Mouse (Mus musculus) embryonic facial prominence, embryonic 10.5 days (tissue): Measurements from ENCODE around the gene Thegl. TPM values are rescaled to one million over a fixed set of nuclear protein-coding genes. Genes with fewer than 3 reads are reported as not detected.

ENCODE experiments used
- DNase-seq: peaks from one replicate; pipeline ENCODE4 v3.0.0-alpha.2; 2017; ENCODE audit warnings: low spot score
- H3K27ac ChIP-seq: fragments of 300-500 bp; sonication (generic); replicated peaks from 2 replicates; pipeline ENCODE4 v1.5.1; 2016; ENCODE audit warnings: mild to moderate bottlenecking
- H3K27me3 ChIP-seq: fragments of 300-500 bp; sonication (generic); replicated peaks from 2 replicates; pipeline ENCODE4 v1.6.1; 2016; ENCODE audit warnings: low read depth, mild to moderate bottlenecking; ENCODE audit not compliant: poor library complexity, severe bottlenecking
- H3K36me3 ChIP-seq: fragments of 300-500 bp; sonication (generic); replicated peaks from 2 replicates; pipeline ENCODE4 v1.6.1; 2016; ENCODE audit warnings: mild to moderate bottlenecking, moderate library complexity
- H3K4me1 ChIP-seq: fragments of 300-500 bp; sonication (generic); 2 replicates; pipeline ENCODE4 v1.6.1; 2016
- H3K4me3 ChIP-seq: fragments of 300-500 bp; sonication (generic); 2 replicates; pipeline ENCODE4 v1.5.1; 2016; ENCODE audit warnings: mild to moderate bottlenecking, moderate library complexity
- H3K9me3 ChIP-seq: fragments of 300-500 bp; sonication (generic); 2 replicates; pipeline ENCODE4 v1.6.1; 2016; ENCODE audit warnings: mild to moderate bottlenecking
- WGBS: fragments of 180-500 bp; shearing (Covaris S2); methylation state at CpG from one replicate; pipeline ENCODE4 v1.1.7; 2016; 5-methylcytosine and 5-hydroxymethylcytosine counted together
- polyA plus RNA-seq: library from polyadenylated mRNA; unstranded; fragments of >200 nt; fragmentation: Nextera tagmentation; extraction: Ambion mirVana; gene quantifications from 2 replicates; pipeline ENCODE4 v1.2.1, GENCODE M21; 2016

Thegl gene
- polyA plus RNA-seq, 1 experiment from 2014 or later = not detected

- Histone ChIP-seq H3K9me3 (no peaks in the 10 kb centered on the region), H3K27me3 (peaks cover 15% of the 10 kb centered on the region; the same call in 1 of the 2 replicates), H3K4me3 (no peak overlapping the region), H3K4me1 (peaks cover 9% of the 10 kb centered on the region), H3K27ac (no peak overlapping the region), H3K36me3 (no peaks in the 10 kb centered on the region)
- DNase-seq = peak; percentile 77
- 35% methylated on average over 17 of the region's 17 CpGs for WGBS
These were observed 45.7 kb downstream of the Thegl start for GRCm38 (mm10) chr5:77061372-77062038.

- Histone ChIP-seq H3K27me3 (0 out of 2 replicates have a peak, but pooled peaks cover 5% of the 10 kb centered on the region), H3K36me3 (no peaks in the 10 kb centered on the region), H3K4me1 (0 out of 2 replicates have a peak, but pooled peaks cover 2% of the 10 kb centered on the region), H3K4me3 (no peak overlapping the region), H3K9me3 (no peaks in the 10 kb centered on the region), H3K27ac (no peak overlapping the region)
- 81% methylated on average over 8 of the region's 8 CpGs for WGBS
- DNase-seq = no peak
These were observed 51.5 kb downstream of the Thegl start for GRCm38 (mm10) chr5:77067321-77067720.

DNA sequence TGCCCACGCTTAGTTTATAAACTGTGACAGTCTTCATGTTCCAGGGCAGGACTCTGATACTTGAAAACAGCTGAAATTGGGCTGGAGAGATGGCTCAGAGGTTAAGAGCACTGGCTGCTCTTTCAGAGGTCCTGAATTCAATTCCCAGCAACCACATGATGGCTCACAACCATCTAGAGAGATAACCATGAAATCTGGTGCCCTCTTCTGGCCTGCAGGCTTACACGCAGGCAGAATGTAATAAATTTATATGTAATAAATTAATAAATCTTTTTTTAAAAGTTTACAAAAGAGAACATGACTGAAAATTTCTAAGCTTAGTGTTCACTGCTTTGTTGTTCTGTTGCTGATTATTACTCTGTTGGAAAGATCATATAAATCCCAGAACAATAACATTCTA, 55.2 kb downstream of the Thegl start:
- no peaks in the 10 kb centered on the region for H3K36me3 ChIP-seq
- WGBS = 84% methylated on average over 2 of the region's 2 CpGs
- H3K4me3 ChIP-seq = no peak overlapping the region
- 0 out of 2 replicates have a peak, but pooled peaks cover 5% of the 10 kb centered on the region for H3K27me3 ChIP-seq
- H3K4me1 ChIP-seq = no peaks in the 10 kb centered on the region
- H3K9me3 ChIP-seq = no peaks in the 10 kb centered on the region
- H3K27ac ChIP-seq = no peak overlapping the region
- no peak for DNase-seq

- Histone ChIP-seq H3K36me3 (no peaks in the 10 kb centered on the region), H3K27me3 (0 out of 2 replicates have a peak, but pooled peaks cover 5% of the 10 kb centered on the region), H3K27ac (no peak overlapping the region), H3K4me3 (no peak overlapping the region), H3K9me3 (no peaks in the 10 kb centered on the region), H3K4me1 (no peaks in the 10 kb centered on the region)
- 82% methylated on average over 3 of the region's 3 CpGs for WGBS
- DNase-seq = no peak
These were observed 55.8 kb downstream of the Thegl start for GRCm38 (mm10) chr5:77071626-77072025.

DNA sequence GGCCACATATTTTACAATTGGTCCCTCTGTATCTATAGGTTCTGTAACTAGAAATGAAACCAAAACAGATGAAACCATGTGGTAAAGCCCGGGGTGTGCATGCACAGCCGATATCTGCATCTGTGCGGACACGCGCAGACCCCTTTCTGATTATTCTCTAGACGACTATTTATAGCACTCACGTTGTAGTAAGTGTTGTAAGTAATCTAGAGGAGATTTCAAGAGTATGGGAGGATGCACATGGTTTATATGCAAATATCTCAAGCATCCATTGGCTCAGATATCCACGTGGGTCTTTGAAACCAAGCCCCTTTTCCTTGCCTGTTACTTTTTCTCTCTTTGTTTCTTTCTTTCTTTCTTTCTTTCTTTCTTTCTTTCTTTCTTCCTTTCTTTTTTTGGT, 58.0 kb downstream of the Thegl start:
- Histone ChIP-seq H3K27ac (no peak overlapping the region), H3K36me3 (no peaks in the 10 kb centered on the region), H3K27me3 (no peaks in the 10 kb centered on the region), H3K4me3 (no peak overlapping the region), H3K4me1 (no peaks in the 10 kb centered on the region), H3K9me3 (no peaks in the 10 kb centered on the region; the same call in 1 of the 2 replicates)
- 92% methylated on average over 8 of the region's 8 CpGs for WGBS
- DNase-seq = no peak

GRCm38 (mm10) chr5:77074914-77075313, 59.1 kb downstream of the Thegl start:
- Histone ChIP-seq H3K36me3 (no peaks in the 10 kb centered on the region), H3K27ac (no peak overlapping the region), H3K4me3 (no peak overlapping the region), H3K9me3 (no peaks in the 10 kb centered on the region; the same call in 1 of the 2 replicates), H3K27me3 (no peaks in the 10 kb centered on the region), H3K4me1 (no peaks in the 10 kb centered on the region)
- DNase-seq = no peak
- WGBS = 88% methylated on average over 2 of the region's 2 CpGs

DNA sequence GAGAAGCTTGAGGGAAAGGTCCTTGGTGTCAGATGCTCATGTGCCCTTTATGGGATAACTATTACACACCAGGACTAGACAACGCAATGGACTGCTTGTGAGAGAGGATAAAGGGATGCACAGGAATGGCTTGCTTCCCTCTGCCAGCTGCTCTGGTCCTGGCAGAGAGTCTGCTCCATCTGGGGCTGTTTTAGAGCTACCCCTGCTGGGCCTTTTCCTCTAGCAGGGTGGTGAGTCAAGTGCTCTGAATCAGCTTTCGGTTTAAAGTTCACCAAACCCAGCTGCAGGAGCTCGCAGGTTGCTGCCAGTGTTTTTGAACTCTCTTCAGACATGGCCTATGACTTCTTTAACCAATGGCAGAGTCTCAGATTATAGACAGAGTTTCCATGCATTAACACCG, 60.1 kb downstream of the Thegl start:
- no peak for DNase-seq
- Histone ChIP-seq H3K27ac (no peak overlapping the region), H3K9me3 (no peaks in the 10 kb centered on the region; the same call in 1 of the 2 replicates), H3K4me3 (no peak overlapping the region), H3K27me3 (no peaks in the 10 kb centered on the region), H3K4me1 (no peaks in the 10 kb centered on the region), H3K36me3 (no peaks in the 10 kb centered on the region)
- 86% methylated on average over 4 of the region's 4 CpGs for WGBS

- no peak overlapping the region for H3K27ac ChIP-seq
- H3K9me3 ChIP-seq = no peaks in the 10 kb centered on the region; the same call in 1 of the 2 replicates
- H3K27me3 ChIP-seq = no peaks in the 10 kb centered on the region
- no peak for DNase-seq
- 95% methylated on average over 4 of the region's 4 CpGs for WGBS
- H3K36me3 ChIP-seq = no peaks in the 10 kb centered on the region
- H3K4me3 ChIP-seq = no peak overlapping the region
- no peaks in the 10 kb centered on the region for H3K4me1 ChIP-seq
These were observed 64.9 kb downstream of the Thegl start for GRCm38 (mm10) chr5:77080761-77081160.

- H3K27me3 ChIP-seq = no peaks in the 10 kb centered on the region
- H3K9me3 ChIP-seq = no peaks in the 10 kb centered on the region; the same call in 1 of the 2 replicates
- DNase-seq = no peak
- H3K36me3 ChIP-seq = no peaks in the 10 kb centered on the region
- WGBS = 83% methylated on average over 7 of the region's 7 CpGs
- no peak overlapping the region for H3K4me3 ChIP-seq
- H3K4me1 ChIP-seq = no peaks in the 10 kb centered on the region
- H3K27ac ChIP-seq = no peak overlapping the region
These were observed 66.9 kb downstream of the Thegl start for GRCm38 (mm10) chr5:77082735-77083134.

GRCm38 (mm10) chr5:77084418-77084817, 68.6 kb downstream of the Thegl start:
- Histone ChIP-seq H3K27me3 (no peaks in the 10 kb centered on the region), H3K27ac (no peak overlapping the region), H3K4me1 (no peaks in the 10 kb centered on the region), H3K36me3 (no peaks in the 10 kb centered on the region), H3K9me3 (no peaks in the 10 kb centered on the region; the same call in 1 of the 2 replicates), H3K4me3 (no peak overlapping the region)
- WGBS = 92% methylated on average over 4 of the region's 4 CpGs
- DNase-seq = no peak

GRCm38 (mm10) chr5:77085753-77086450, 70.1 kb downstream of the Thegl start:
- no peaks in the 10 kb centered on the region for H3K4me1 ChIP-seq
- H3K36me3 ChIP-seq = no peaks in the 10 kb centered on the region
- WGBS = 92% methylated on average over 10 of the region's 10 CpGs

GRCm38 (mm10) chr5:77086541-77086940, 70.7 kb downstream of the Thegl start:
- no peak for DNase-seq

More at GRCm38 (mm10) chr5:77085753-77086450, 70.1 kb downstream of the Thegl start:
- Histone ChIP-seq H3K27ac (no peak overlapping the region), H3K4me3 (no peak overlapping the region), H3K27me3 (no peaks in the 10 kb centered on the region), H3K9me3 (no peaks in the 10 kb centered on the region)
- no peak for DNase-seq

GRCm38 (mm10) chr5:77087122-77087521, 71.3 kb downstream of the Thegl start:
- WGBS = 82% methylated on average over 3 of the region's 3 CpGs
- no peaks in the 10 kb centered on the region for H3K9me3 ChIP-seq
- no peak overlapping the region for H3K27ac ChIP-seq
- H3K36me3 ChIP-seq = no peaks in the 10 kb centered on the region
- no peak for DNase-seq
- no peaks in the 10 kb centered on the region for H3K4me1 ChIP-seq
- no peak overlapping the region for H3K4me3 ChIP-seq
- peaks cover 7% of the 10 kb centered on the region for H3K27me3 ChIP-seq

More at GRCm38 (mm10) chr5:77086541-77086940, 70.7 kb downstream of the Thegl start:
- Histone ChIP-seq H3K4me1 (no peaks in the 10 kb centered on the region), H3K27me3 (peaks cover 2% of the 10 kb centered on the region; the same call in 1 of the 2 replicates), H3K4me3 (no peak overlapping the region), H3K27ac (no peak overlapping the region), H3K9me3 (no peaks in the 10 kb centered on the region), H3K36me3 (no peaks in the 10 kb centered on the region)
- 90% methylated on average over 7 of the region's 7 CpGs for WGBS
